Mouse (Mus musculus) forebrain, embryonic 16.5 days (tissue): Measurements from ENCODE around the gene Txlna. TPM values are rescaled to one million over a fixed set of nuclear protein-coding genes. Genes with fewer than 3 reads are reported as not detected.

Experiments
- ATAC-seq: fragments of 200-750 bp; cut with Nextera tagmentation; 2 replicates; pipeline ENCODE4 v1.8.0; 2017; ENCODE audit warnings: mild to moderate bottlenecking, moderate library complexity
- H3K27ac ChIP-seq: fragments of 300-500 bp; sonication (generic); 2 replicates; pipeline ENCODE4 v1.5.1; 2014; ENCODE audit warnings: low read length, control low read depth
- H3K27me3 ChIP-seq: fragments of 300-500 bp; sonication (generic); replicated peaks from 2 replicates; pipeline ENCODE4 v1.6.1; 2014; ENCODE audit warnings: low read length; ENCODE audit not compliant: control insufficient read depth, insufficient read depth
- H3K36me3 ChIP-seq: fragments of 300-500 bp; sonication (generic); 2 replicates; pipeline ENCODE4 v1.6.1; 2014; ENCODE audit not compliant: control insufficient read depth, insufficient read depth
- H3K4me1 ChIP-seq: fragments of 300-500 bp; sonication (generic); replicated peaks from 2 replicates; pipeline ENCODE4 v1.6.1; 2014; ENCODE audit warnings: low read length; ENCODE audit not compliant: control insufficient read depth, insufficient read depth
- H3K4me2 ChIP-seq: fragments of 300-500 bp; sonication (generic); 2 replicates; pipeline ENCODE4 v1.6.1; 2014; ENCODE audit warnings: mild to moderate bottlenecking, low read length, control low read depth
- H3K4me3 ChIP-seq: fragments of 300-500 bp; sonication (generic); replicated peaks from 2 replicates; pipeline ENCODE4 v1.5.1; 2014; ENCODE audit warnings: mild to moderate bottlenecking, low read length, control low read depth
- H3K9ac ChIP-seq: fragments of 300-500 bp; sonication (generic); replicated peaks from 2 replicates; pipeline ENCODE4 v1.6.1; 2014; ENCODE audit warnings: low read depth, low read length, control low read depth
- H3K9me3 ChIP-seq: fragments of 300-500 bp; sonication (generic); 2 replicates; pipeline ENCODE4 v1.6.1; 2016; ENCODE audit warnings: low read length; ENCODE audit not compliant: control insufficient read depth
- WGBS: fragments of 180-500 bp; shearing (Covaris S2); extraction: QIAGEN DNeasy Blood & Tissue Kit; methylation state at CpG from one replicate; pipeline ENCODE4 v1.1.7; 2014; 5-methylcytosine and 5-hydroxymethylcytosine counted together
- polyA plus RNA-seq: library from polyadenylated mRNA; unstranded; fragments of >200 nt; fragmentation: Nextera tagmentation; extraction: Ambion mirVana; gene quantifications from 2 replicates; pipeline ENCODE4 v1.2.1, GENCODE M21; 2015

Gene Txlna
- polyA plus RNA-seq, 1 experiment from 2014 or later, result 68.1 TPM

GRCm38 (mm10) chr4:129630944-129631343 lies 9.9 kb downstream of the Txlna start:
- no peak for ATAC-seq
- H3K4me3 ChIP-seq, result no peak overlapping the region
- H3K9ac ChIP-seq, result no peak overlapping the region
- H3K36me3 ChIP-seq, result peaks cover 78% of the 10 kb centered on the region
- H3K27ac ChIP-seq, result no peak overlapping the region
- no peak overlapping the region for H3K4me2 ChIP-seq
- no peaks in the 10 kb centered on the region for H3K9me3 ChIP-seq
- no peaks in the 10 kb centered on the region for H3K27me3 ChIP-seq
- H3K4me1 ChIP-seq, result peaks cover 8% of the 10 kb centered on the region
- 64% methylated on average over 4 of the region's 4 CpGs for WGBS

GRCm38 (mm10) chr4:129626035-129626434 lies 14.8 kb downstream of the Txlna start:
- no peaks in the 10 kb centered on the region for H3K27me3 ChIP-seq
- 0 out of 2 replicates have a peak overlapping the region, but pooled peaks have one; percentile 5 for H3K27ac ChIP-seq
- no peaks in the 10 kb centered on the region for H3K9me3 ChIP-seq
- no peak for ATAC-seq
- no peak overlapping the region for H3K4me3 ChIP-seq
- no peak overlapping the region for H3K9ac ChIP-seq
- H3K36me3 ChIP-seq, result peaks cover 39% of the 10 kb centered on the region
- H3K4me1 ChIP-seq, result peaks cover 37% of the 10 kb centered on the region
- H3K4me2 ChIP-seq, result no peak overlapping the region
- 79% methylated on average over 6 of the region's 6 CpGs for WGBS

DNA sequence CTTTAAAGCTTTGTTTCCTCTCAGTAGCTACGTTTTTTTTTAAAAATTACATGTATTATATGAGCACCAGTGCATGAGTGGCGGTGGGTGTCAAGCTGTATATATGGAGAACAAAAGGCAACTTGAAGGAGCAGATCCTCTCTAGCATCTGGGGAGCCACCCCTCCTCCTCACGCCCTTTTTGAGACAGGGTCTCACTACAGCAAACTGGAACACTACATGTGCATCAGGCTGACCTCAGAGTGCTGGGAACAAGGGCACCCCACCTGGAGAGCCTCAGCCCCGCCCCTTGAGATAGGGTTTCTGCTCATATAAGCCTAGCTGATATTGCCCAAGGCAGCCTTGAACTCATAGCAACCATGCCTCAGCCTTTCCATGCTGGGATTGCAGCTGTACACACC lies 15.4 kb downstream of the Txlna start:
- no peak overlapping the region for H3K9ac ChIP-seq
- H3K27me3 ChIP-seq, result no peaks in the 10 kb centered on the region
- peak overlapping the region; percentile 79; the same call in 1 of the 2 replicates for H3K4me2 ChIP-seq
- no peak for ATAC-seq
- no peak overlapping the region for H3K4me3 ChIP-seq
- WGBS, result 53% methylated on average over 4 of the region's 4 CpGs
- H3K4me1 ChIP-seq, result peaks cover 35% of the 10 kb centered on the region
- no peaks in the 10 kb centered on the region for H3K9me3 ChIP-seq
- peak overlapping the region; percentile 95 for H3K27ac ChIP-seq
- peaks cover 34% of the 10 kb centered on the region for H3K36me3 ChIP-seq

- H3K27ac ChIP-seq, result peak overlapping the region; percentile 95
- H3K27me3 ChIP-seq, result no peaks in the 10 kb centered on the region
- peak overlapping the region; percentile 62 for H3K4me3 ChIP-seq
- H3K9ac ChIP-seq, result peak overlapping the region; percentile 30
- no peak for ATAC-seq
- H3K4me1 ChIP-seq, result peaks cover 35% of the 10 kb centered on the region
- 2% methylated on average over 6 of the region's 6 CpGs for WGBS
- H3K4me2 ChIP-seq, result peak overlapping the region; percentile 79
- H3K36me3 ChIP-seq, result peaks cover 29% of the 10 kb centered on the region
- H3K9me3 ChIP-seq, result no peaks in the 10 kb centered on the region
These were observed 15.9 kb downstream of the Txlna start for GRCm38 (mm10) chr4:129625029-129625370.

GRCm38 (mm10) chr4:129624281-129625028 lies 16.4 kb downstream of the Txlna start:
- WGBS, result 1% methylated on average over 18 of the region's 18 CpGs
- ATAC-seq, result peak; percentile 97
- Histone ChIP-seq H3K27ac (peak overlapping the region; percentile 95), H3K9ac (peak overlapping the region; percentile 72), H3K4me1 (peaks cover 35% of the 10 kb centered on the region), H3K9me3 (no peaks in the 10 kb centered on the region), H3K27me3 (no peaks in the 10 kb centered on the region), H3K4me2 (peak overlapping the region; percentile 79), H3K36me3 (peaks cover 24% of the 10 kb centered on the region), H3K4me3 (peak overlapping the region; percentile 62)

DNA sequence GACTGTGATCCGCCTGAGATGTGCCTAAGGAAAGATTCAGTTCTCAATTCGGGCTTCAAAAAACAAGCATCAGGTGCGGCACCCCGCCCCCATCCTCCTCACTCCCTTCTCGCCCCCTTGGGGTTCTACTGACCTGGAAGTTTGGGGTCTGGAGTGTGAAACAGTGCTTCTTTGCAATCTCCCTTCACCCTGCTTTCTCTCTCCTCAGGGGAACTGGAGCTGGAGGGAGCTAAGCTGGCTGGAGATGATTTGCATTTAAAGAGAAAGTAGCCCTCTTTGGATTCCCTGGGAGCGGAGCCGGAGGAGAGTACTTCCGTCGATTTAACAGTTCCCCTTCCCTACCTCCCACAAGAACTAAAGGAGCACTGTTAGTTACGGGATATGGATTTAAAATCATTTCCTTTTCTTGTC lies 17.2 kb downstream of the Txlna start, which contains the start of gene Ccdc28b:
TSS of gene Ccdc28b (minus strand) at position 267 of the 411 bp plus-strand sequence.
- Histone ChIP-seq H3K27ac (peak within 1 kb of the TSS; percentile 95), H3K27me3 (no peaks in the 10 kb centered on the region), H3K36me3 (peaks cover 18% of the 10 kb centered on the region), H3K4me3 (peak within 1 kb of the TSS; percentile 62), H3K9ac (peak within 1 kb of the TSS; percentile 72), H3K9me3 (no peaks in the 10 kb centered on the region), H3K4me1 (peaks cover 39% of the 10 kb centered on the region), H3K4me2 (peak within 1 kb of the TSS; percentile 79)
- 0% methylated on average over 10 of the region's 10 CpGs for WGBS
- peak; percentile 62 for ATAC-seq

- H3K27ac ChIP-seq, result peak overlapping the region; percentile 95
- peak overlapping the region; percentile 62 for H3K4me3 ChIP-seq
- WGBS, result 20% methylated on average over 8 of the region's 8 CpGs
- H3K4me1 ChIP-seq, result peaks cover 45% of the 10 kb centered on the region
- peak overlapping the region; percentile 72 for H3K9ac ChIP-seq
- peak overlapping the region; percentile 79 for H3K4me2 ChIP-seq
- no peaks in the 10 kb centered on the region for H3K9me3 ChIP-seq
- peaks cover 11% of the 10 kb centered on the region; the same call in 1 of the 2 replicates for H3K36me3 ChIP-seq
- no peaks in the 10 kb centered on the region for H3K27me3 ChIP-seq
- ATAC-seq, result no peak
These were observed 17.9 kb downstream of the Txlna start for GRCm38 (mm10) chr4:129622803-129623535.

DNA sequence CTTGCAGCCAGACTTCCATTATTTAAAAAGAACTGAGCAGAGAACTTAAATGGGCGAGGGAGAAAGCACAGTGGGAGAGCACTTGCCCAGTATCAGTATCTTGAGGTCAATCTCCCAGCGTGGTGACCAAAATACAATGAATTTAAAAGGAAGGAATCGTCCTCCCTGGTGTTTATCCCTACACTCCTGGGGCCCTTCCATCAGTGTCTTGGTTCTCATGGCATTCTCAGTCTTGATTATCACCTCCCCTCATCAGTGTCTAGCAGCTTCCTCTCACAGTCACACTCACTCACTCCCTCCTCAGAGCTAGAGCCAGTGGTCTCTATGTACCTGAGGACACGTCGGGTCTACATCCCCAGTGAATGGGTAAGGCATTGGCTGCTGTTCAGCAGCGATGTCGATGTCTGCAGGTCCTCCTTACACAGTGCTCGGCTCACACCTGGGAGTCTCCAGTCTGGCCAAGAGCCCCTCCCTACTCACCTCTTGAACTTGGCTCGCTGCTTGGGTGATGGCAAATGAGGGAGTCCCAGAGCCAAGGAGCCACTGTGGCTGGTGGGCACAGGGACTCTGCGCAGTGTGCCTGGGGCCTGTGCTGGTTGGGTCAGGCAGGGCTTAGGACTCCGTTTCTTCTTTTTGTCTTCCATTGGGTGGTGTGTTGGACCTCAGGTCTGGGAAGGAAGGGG lies 18.6 kb downstream of the Txlna start:
- Histone ChIP-seq H3K36me3 (peaks cover 4% of the 10 kb centered on the region; the same call in 1 of the 2 replicates), H3K27me3 (no peaks in the 10 kb centered on the region), H3K9me3 (no peaks in the 10 kb centered on the region), H3K4me1 (peaks cover 51% of the 10 kb centered on the region), H3K4me3 (peak overlapping the region; percentile 62; the same call in 1 of the 2 replicates), H3K9ac (peak overlapping the region; percentile 72), H3K4me2 (peak overlapping the region; percentile 79), H3K27ac (no peak overlapping the region)
- no peak for ATAC-seq
- WGBS, result 79% methylated on average over 11 of the region's 11 CpGs
